Mouse (Mus musculus): ENCODE results near the gene Cd164. TPM values are rescaled to one million over a fixed set of nuclear protein-coding genes. Genes with fewer than 3 reads are reported as not detected.

Cd164 gene
- polyA plus RNA-seq, 1 experiment from 2014 or later, result 112 TPM

DNA sequence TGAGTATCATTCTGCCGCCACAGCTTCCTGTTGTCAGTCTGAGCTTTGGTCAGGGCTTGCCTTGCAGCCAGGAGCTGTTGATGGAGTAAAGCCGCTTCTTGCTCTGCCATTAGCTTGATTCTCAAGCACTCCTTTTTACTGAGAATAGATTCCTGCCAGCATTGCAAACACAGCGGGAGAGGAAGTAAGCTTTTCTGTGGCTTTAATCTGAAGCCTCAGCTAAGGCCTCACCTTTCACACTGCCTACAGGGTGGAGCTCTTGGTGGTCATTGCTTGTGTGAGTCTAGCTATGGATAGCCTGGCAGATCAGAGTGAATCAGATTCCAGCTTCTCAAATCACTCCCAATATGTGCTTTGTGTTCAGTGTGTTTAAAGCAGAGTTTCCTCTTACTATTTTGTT, 33.1 kb downstream of the Cd164 start:
- Histone ChIP-seq H3K4me3 (ENCODE audit: low read depth, low read length) (no peak overlapping the region), H3K4me1 (replicated peaks; ENCODE audit: control insufficient read depth, insufficient read depth) (0 out of 2 replicates have a peak, but pooled peaks cover 2% of the 10 kb centered on the region), H3K9ac (ENCODE audit: low read length) (no peak overlapping the region), H3K9me3 (ENCODE audit: control insufficient read depth, low read length) (no peaks in the 10 kb centered on the region), H3K36me3 (ENCODE audit: control insufficient read depth, insufficient read depth, low read length) (no peaks in the 10 kb centered on the region), H3K27ac (replicated peaks) (peak overlapping the region; percentile 70), H3K4me2 (replicated peaks; ENCODE audit: low read depth) (no peak overlapping the region), H3K27me3 (ENCODE audit: control insufficient read depth, insufficient read depth, low read length) (no peaks in the 10 kb centered on the region)
- WGBS, result 25% methylated on average over 3 of the region's 3 CpGs
- no peak for TF ChIP-seq EP300 (optimal IDR thresholded peaks at IDR 0.05)
- no peak for TF ChIP-seq CTCF (IDR thresholded peaks at IDR 0.05; ENCODE audit: low read depth)
- DNase-seq (ENCODE audit: low spot score) (peak; percentile 56), ATAC-seq (ENCODE audit: low FRiP score, low TSS enrichment) (peak; percentile 87)

GRCm38 (mm10) chr10:41552847-41553589, 33.8 kb downstream of the Cd164 start:
- peak overlapping the region; percentile 70 for H3K27ac ChIP-seq (replicated peaks)
- 40% methylated on average over 14 of the region's 14 CpGs for WGBS
- no peaks in the 10 kb centered on the region for H3K9me3 ChIP-seq (ENCODE audit: control insufficient read depth, low read length)
- DNase-seq (ENCODE audit: low spot score), result peak; percentile 76
- no peak for TF ChIP-seq EP300 (optimal IDR thresholded peaks at IDR 0.05)
- no peak for TF ChIP-seq CTCF (IDR thresholded peaks at IDR 0.05; ENCODE audit: low read depth)
- H3K4me2 ChIP-seq (replicated peaks; ENCODE audit: low read depth), result no peak overlapping the region
- H3K4me3 ChIP-seq (ENCODE audit: low read depth, low read length), result no peak overlapping the region
- H3K9ac ChIP-seq (ENCODE audit: low read length), result 0 out of 2 replicates have a peak overlapping the region, but pooled peaks have one; percentile 9
- ATAC-seq (ENCODE audit: low FRiP score, low TSS enrichment), result peak; percentile 88
- no peaks in the 10 kb centered on the region for H3K36me3 ChIP-seq (ENCODE audit: control insufficient read depth, insufficient read depth, low read length)
- no peaks in the 10 kb centered on the region for H3K27me3 ChIP-seq (ENCODE audit: control insufficient read depth, insufficient read depth, low read length)
- H3K4me1 ChIP-seq (replicated peaks; ENCODE audit: control insufficient read depth, insufficient read depth), result 0 out of 2 replicates have a peak, but pooled peaks cover 2% of the 10 kb centered on the region

DNA sequence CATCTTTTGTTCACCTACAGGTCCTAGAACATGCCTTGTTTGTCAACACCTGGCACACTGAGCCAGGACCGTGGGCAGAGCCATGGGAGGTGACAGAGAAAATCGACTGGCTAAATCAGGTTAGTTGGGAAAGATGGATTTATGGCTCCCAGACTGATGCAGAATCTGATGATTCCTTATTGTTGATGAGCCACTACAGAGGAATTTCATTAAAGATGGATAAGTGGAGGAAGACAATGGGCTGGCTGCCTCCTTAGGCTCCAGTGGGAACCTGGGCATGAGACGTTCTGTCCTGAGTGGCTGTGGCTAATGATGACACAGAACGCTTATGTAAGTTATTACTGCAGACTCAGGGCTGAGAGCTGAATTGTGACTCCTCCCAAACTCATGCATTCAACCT, 34.5 kb downstream of the Cd164 start:
- no peaks in the 10 kb centered on the region for H3K9me3 ChIP-seq (ENCODE audit: control insufficient read depth, low read length)
- 63% methylated on average over 4 of the region's 4 CpGs for WGBS
- H3K27ac ChIP-seq (replicated peaks), result peak overlapping the region; percentile 70; the same call in 1 of the 2 replicates
- no peak overlapping the region for H3K4me2 ChIP-seq (replicated peaks; ENCODE audit: low read depth)
- DNase-seq (ENCODE audit: low spot score) (no peak), ATAC-seq (ENCODE audit: low FRiP score, low TSS enrichment) (no peak)
- H3K36me3 ChIP-seq (ENCODE audit: control insufficient read depth, insufficient read depth, low read length), result no peaks in the 10 kb centered on the region
- H3K4me3 ChIP-seq (ENCODE audit: low read depth, low read length), result no peak overlapping the region
- H3K9ac ChIP-seq (ENCODE audit: low read length), result no peak overlapping the region
- 0 out of 2 replicates have a peak, but pooled peaks cover 2% of the 10 kb centered on the region for H3K4me1 ChIP-seq (replicated peaks; ENCODE audit: control insufficient read depth, insufficient read depth)
- no peaks in the 10 kb centered on the region for H3K27me3 ChIP-seq (ENCODE audit: control insufficient read depth, insufficient read depth, low read length)
- no peak for TF ChIP-seq CTCF (IDR thresholded peaks at IDR 0.05; ENCODE audit: low read depth)
- TF ChIP-seq EP300 (optimal IDR thresholded peaks at IDR 0.05), result no peak

- no peaks in the 10 kb centered on the region for H3K36me3 ChIP-seq (ENCODE audit: control insufficient read depth, insufficient read depth, low read length)
- no peaks in the 10 kb centered on the region; the same call in 1 of the 2 replicates for H3K9me3 ChIP-seq (ENCODE audit: control insufficient read depth, low read length)
- TF ChIP-seq CTCF (IDR thresholded peaks at IDR 0.05; ENCODE audit: low read depth), result no peak
- no peak for TF ChIP-seq EP300 (optimal IDR thresholded peaks at IDR 0.05)
- ATAC-seq (ENCODE audit: low FRiP score, low TSS enrichment) (no peak), DNase-seq (ENCODE audit: low spot score) (no peak)
- H3K9ac ChIP-seq (ENCODE audit: low read length), result no peak overlapping the region
- H3K4me3 ChIP-seq (ENCODE audit: low read depth, low read length), result no peak overlapping the region
- H3K27me3 ChIP-seq (ENCODE audit: control insufficient read depth, insufficient read depth, low read length), result no peaks in the 10 kb centered on the region
- 82% methylated on average over 3 of the region's 3 CpGs for WGBS
- H3K4me2 ChIP-seq (replicated peaks; ENCODE audit: low read depth), result no peak overlapping the region
- no peak overlapping the region for H3K27ac ChIP-seq (replicated peaks)
- 0 out of 2 replicates have a peak, but pooled peaks cover 2% of the 10 kb centered on the region for H3K4me1 ChIP-seq (replicated peaks; ENCODE audit: control insufficient read depth, insufficient read depth)
These were observed 35.9 kb downstream of the Cd164 start for GRCm38 (mm10) chr10:41555081-41555480.

DNA sequence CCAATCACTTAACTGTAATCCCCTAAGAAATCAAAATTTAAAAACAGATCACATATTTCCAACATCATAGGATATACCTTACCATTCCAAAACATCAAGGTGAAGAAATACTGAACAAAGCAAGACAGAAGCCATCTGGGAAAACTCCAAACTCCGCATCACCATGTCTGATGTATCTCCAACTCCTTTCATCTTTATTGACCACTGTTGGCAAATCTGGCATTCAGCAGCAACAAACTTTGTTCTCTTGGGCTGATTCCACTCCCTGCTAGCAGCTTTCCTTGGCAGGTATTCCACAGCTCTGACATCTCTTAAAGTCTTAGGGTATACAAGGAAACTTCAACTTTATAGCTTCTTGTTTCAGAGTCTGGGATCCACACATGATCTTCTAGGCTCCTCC, 39.2 kb downstream of the Cd164 start:
- 97% methylated on average over 1 of the region's 1 CpGs for WGBS
- TF ChIP-seq EP300 (optimal IDR thresholded peaks at IDR 0.05), result no peak
- no peak for TF ChIP-seq CTCF (IDR thresholded peaks at IDR 0.05; ENCODE audit: low read depth)
- Histone ChIP-seq H3K4me2 (replicated peaks; ENCODE audit: low read depth) (no peak overlapping the region), H3K27ac (replicated peaks) (no peak overlapping the region), H3K36me3 (ENCODE audit: control insufficient read depth, insufficient read depth, low read length) (no peaks in the 10 kb centered on the region), H3K27me3 (ENCODE audit: control insufficient read depth, insufficient read depth, low read length) (no peaks in the 10 kb centered on the region), H3K4me3 (ENCODE audit: low read depth, low read length) (no peak overlapping the region), H3K9me3 (ENCODE audit: control insufficient read depth, low read length) (no peaks in the 10 kb centered on the region; the same call in 1 of the 2 replicates), H3K4me1 (replicated peaks; ENCODE audit: control insufficient read depth, insufficient read depth) (no peaks in the 10 kb centered on the region), H3K9ac (ENCODE audit: low read length) (no peak overlapping the region)
- ATAC-seq (ENCODE audit: low FRiP score, low TSS enrichment), result no peak
- no peak for DNase-seq (ENCODE audit: low spot score)

All from stomach, postnatal 0 days (tissue).